Mouse (Mus musculus) frontal cortex, postnatal 25 days (tissue): ENCODE measurements at regions not wholly inside any gene's neighbourhood (a gene's known extent, or its start where the extent isn't known, plus 50 kb on each side); places are given as distances from the start of the nearest gene placed in this dataset.
A peak's percentile ranks its signal among the peaks of the same experiment; 100 is the strongest.

Experiments
- DNase-seq, 2 experiments: peaks; one replicate each; pipeline ENCODE4 v3.0.0; 2022; ENCODE audit warnings: low spot score in 2 of 2

- no peak for DNase-seq
Measured at GRCm38 (mm10) chr10:54601993-54602392, 525.6 kb upstream of the Man1a start.

- DNase-seq = no peak
Measured at GRCm38 (mm10) chr10:54595072-54595471, 518.7 kb upstream of the Man1a start.

- DNase-seq = no peak
Measured at GRCm38 (mm10) chr10:54558636-54559035, 482.2 kb upstream of the Man1a start.

- peak in 1 of 2 experiments; percentile 5 for DNase-seq
Measured at GRCm38 (mm10) chr10:54551734-54552397, 475.5 kb upstream of the Man1a start.

- DNase-seq = no peak
Measured at GRCm38 (mm10) chr10:54550665-54551064, 474.3 kb upstream of the Man1a start.

GRCm38 (mm10) chr10:54548977-54549376 lies 472.6 kb upstream of the Man1a start:
- DNase-seq = no peak

GRCm38 (mm10) chr10:54548526-54548925 lies 472.1 kb upstream of the Man1a start:
- no peak for DNase-seq

GRCm38 (mm10) chr10:54532581-54532980 lies 456.2 kb upstream of the Man1a start:
- no peak for DNase-seq

- no peak for DNase-seq
Measured at GRCm38 (mm10) chr10:54510776-54511175, 434.4 kb upstream of the Man1a start.

- DNase-seq = no peak
Measured at GRCm38 (mm10) chr10:54509766-54510165, 433.4 kb upstream of the Man1a start.
